Comparison of ENCODE assay signal across 9 mouse cellular contexts in genomic region chr1:155040086-155040726, GRCm38 (mm10). TPM values are rescaled to one million over a fixed set of nuclear protein-coding genes. Genes with fewer than 3 reads are reported as not detected.
DNase-seq lines count a peak whose midpoint lies in the region; ATAC-seq and TF ChIP-seq lines count a peak whose summit lies in the region.
"Had no signal": no experiment of that assay in that cellular context is flagged by ENCODE, and none has a peak within 500 bp of the region (broad histone marks: within the 10 kb centered on the region; RNA-seq: fewer than 3 reads in every experiment).

No protein-coding gene starts in this region.

- peak; percentile 77 for TF ChIP-seq EP300 in heart, postnatal 0 days (IDR thresholded peaks at IDR 0.05; ENCODE audit: low read depth)

- no peaks in the 10 kb centered on the region for H3K36me3 ChIP-seq in intestine, embryonic 14.5 days (ENCODE audit: control insufficient read depth, insufficient read depth, low read length)
- H3K36me3 ChIP-seq in intestine, postnatal 0 days (ENCODE audit: control insufficient read depth, insufficient read depth), result no peaks in the 10 kb centered on the region
- H3K36me3 ChIP-seq in heart, postnatal 0 days (replicated peaks; ENCODE audit: control insufficient read depth, insufficient read depth, low read length), result no peaks in the 10 kb centered on the region
- H3K36me3 ChIP-seq in megakaryocyte, embryonic 14.5 days (replicated peaks; ENCODE audit: low read length), result peaks cover 20% of the 10 kb centered on the region
- H3K36me3 ChIP-seq: hindbrain, embryonic 12.5 days had no signal

- H3K4me2 ChIP-seq in intestine, embryonic 14.5 days (ENCODE audit: low read length), result no peak overlapping the region
- H3K4me2 ChIP-seq in intestine, postnatal 0 days (replicated peaks; ENCODE audit: low read depth), result no peak overlapping the region
- H3K4me2 ChIP-seq in heart, postnatal 0 days (ENCODE audit: low read depth, low read length), result peak overlapping the region; percentile 18; the same call in 1 of the 2 replicates
- H3K4me2 ChIP-seq: hindbrain, embryonic 12.5 days had no signal

- no peak overlapping the region for H3K9ac ChIP-seq in intestine, embryonic 14.5 days (ENCODE audit: low read length)
- no peak overlapping the region for H3K9ac ChIP-seq in intestine, postnatal 0 days (ENCODE audit: low read depth, low read length)
- no peak overlapping the region for H3K9ac ChIP-seq in heart, postnatal 0 days (replicated peaks; ENCODE audit: low read depth, low read length)
- H3K9ac ChIP-seq: hindbrain, embryonic 12.5 days had no signal

- DNase-seq in intestine, embryonic 14.5 days (ENCODE audit: low spot score), result no peak
- DNase-seq in NIH3T3 (ENCODE audit: low read depth), result peak; percentile 85
- peak; percentile 90 for DNase-seq in heart, postnatal 0 days (ENCODE audit: low spot score)
- DNase-seq in left cerebral cortex, adult 11 months (ENCODE audit: low spot score), result no peak
- DNase-seq in gastrocnemius, adult 8-10 months (ENCODE audit: low spot score in 2 of 2), result no peak
- no peak for DNase-seq in gastrocnemius, adult 18-20 months (ENCODE audit: low spot score)

- no peaks in the 10 kb centered on the region for H3K9me3 ChIP-seq in intestine, embryonic 14.5 days (ENCODE audit: control insufficient read depth, low read length)
- H3K9me3 ChIP-seq in intestine, postnatal 0 days (ENCODE audit: control insufficient read depth), result no peaks in the 10 kb centered on the region
- H3K9me3 ChIP-seq in heart, postnatal 0 days (replicated peaks; ENCODE audit: control insufficient read depth, low read length), result no peaks in the 10 kb centered on the region
- no peaks in the 10 kb centered on the region for H3K9me3 ChIP-seq in megakaryocyte, embryonic 14.5 days
- H3K9me3 ChIP-seq: hindbrain, embryonic 12.5 days had no signal

- 0 out of 2 replicates have a peak, but pooled peaks have one; percentile 68 for ATAC-seq in intestine, embryonic 14.5 days (replicated peaks; ENCODE audit: low FRiP score, low TSS enrichment, low read depth)
- no peak for ATAC-seq in intestine, postnatal 0 days
- ATAC-seq in heart, postnatal 0 days (ENCODE audit: insufficient read depth, low read depth), result peak; percentile 87

- TF ChIP-seq CTCF in intestine, postnatal 0 days (IDR thresholded peaks at IDR 0.05; ENCODE audit: low read depth), result no peak
- no peak for TF ChIP-seq CTCF in heart, postnatal 0 days (IDR thresholded peaks at IDR 0.05; ENCODE audit: low read depth)

- H3K4me3 ChIP-seq in intestine, embryonic 14.5 days (ENCODE audit: low read depth, low read length), result no peak overlapping the region
- no peak overlapping the region for H3K4me3 ChIP-seq in intestine, postnatal 0 days (ENCODE audit: low read depth, low read length)
- H3K4me3 ChIP-seq in heart, postnatal 0 days (ENCODE audit: low read depth, low read length), result no peak overlapping the region
- H3K4me3 ChIP-seq in megakaryocyte, embryonic 14.5 days (replicated peaks), result peak overlapping the region; percentile 89
- H3K4me3 ChIP-seq: hindbrain, embryonic 12.5 days had no signal

- peaks cover 19% of the 10 kb centered on the region; the same call in 1 of the 2 replicates for H3K4me1 ChIP-seq in intestine, embryonic 14.5 days (replicated peaks; ENCODE audit: control insufficient read depth, insufficient read depth, low read length)
- H3K4me1 ChIP-seq in intestine, postnatal 0 days (replicated peaks; ENCODE audit: control insufficient read depth, insufficient read depth, low read length), result no peaks in the 10 kb centered on the region
- H3K4me1 ChIP-seq in heart, postnatal 0 days (ENCODE audit: control insufficient read depth, insufficient read depth), result peaks cover 29% of the 10 kb centered on the region
- peaks cover 69% of the 10 kb centered on the region for H3K4me1 ChIP-seq in megakaryocyte, embryonic 14.5 days

- peak overlapping the region; percentile 80 for H3K27ac ChIP-seq in intestine, embryonic 14.5 days (ENCODE audit: low read depth)
- H3K27ac ChIP-seq in intestine, postnatal 0 days (ENCODE audit: low read depth, low read length), result no peak overlapping the region
- H3K27ac ChIP-seq in heart, postnatal 0 days (ENCODE audit: low read depth), result peak overlapping the region; percentile 88
- H3K27ac ChIP-seq: hindbrain, embryonic 12.5 days had no signal

- H3K27me3 ChIP-seq in intestine, embryonic 14.5 days (replicated peaks; ENCODE audit: control insufficient read depth, insufficient read depth, low read length), result no peaks in the 10 kb centered on the region
- no peaks in the 10 kb centered on the region for H3K27me3 ChIP-seq in intestine, postnatal 0 days (replicated peaks; ENCODE audit: control insufficient read depth, insufficient read depth, low read length)
- no peaks in the 10 kb centered on the region for H3K27me3 ChIP-seq in heart, postnatal 0 days (ENCODE audit: control insufficient read depth, insufficient read depth, low read length)
- no peaks in the 10 kb centered on the region for H3K27me3 ChIP-seq in megakaryocyte, embryonic 14.5 days (replicated peaks)
- H3K27me3 ChIP-seq: hindbrain, embryonic 12.5 days had no signal

- WGBS in intestine, embryonic 14.5 days, result 37% methylated on average over 8 of the region's 9 CpGs
- WGBS in intestine, postnatal 0 days, result 45% methylated on average over 9 of the region's 9 CpGs
- 5% methylated on average over 8 of the region's 9 CpGs for WGBS in heart, postnatal 0 days

RNA-seq across cellular contexts. Expression of gene Ier5, which starts 59.2 kb away (rescaled TPM):
- 6.0 and 6.7 TPM in 2 replicates for polyA plus RNA-seq in intestine, embryonic 14.5 days (2014; fragmentation: Nextera tagmentation; extraction: Ambion mirVana)
- polyA plus RNA-seq in intestine, postnatal 0 days (2015; fragmentation: Nextera tagmentation; extraction: Ambion mirVana), result 6.1 and 6.8 TPM in 2 replicates
- total RNA-seq in heart, postnatal 0 days (2014; rRNA removed; ENCODE audit: low replicate concordance), result 50.4 and 56.2 TPM in 2 replicates
- 3.1 and 3.9 TPM in 2 replicates for polyA plus RNA-seq in heart, postnatal 0 days (2015; fragmentation: Nextera tagmentation; extraction: Ambion mirVana)
- polyA plus RNA-seq in megakaryocyte, embryonic 14.5 days (2012; ENCODE audit: insufficient read depth, low replicate concordance), result 33.6 and 49.8 TPM in 2 replicates
- 1 to 10 TPM; 4.7 to 9.9 (median 6.4) TPM for total RNA-seq in gastrocnemius, adult 8-10 months (2022)
- total RNA-seq in gastrocnemius, adult 18-20 months (2021), result 10 to 100 TPM in 1 of 2 experiments, 1 to 10 TPM in 1; 4.7 to 19.4 TPM

Comparison
In these comparisons a context has a peak if more than half of its experiments do, and no peak if none do; other contexts are left out.
1. DNase-seq: peak in NIH3T3 (single experiment) and heart, postnatal 0 days (single experiment); none in intestine, embryonic 14.5 days (single experiment), left cerebral cortex, adult 11 months (single experiment), gastrocnemius, adult 8-10 months (0 of 2) and gastrocnemius, adult 18-20 months (single experiment).